Mouse (Mus musculus): ENCODE measurements around the gene Dmkn.
"Not testable (repeated sequence)": the region's sequence is repeated elsewhere in the genome, so short reads cannot be mapped to it uniquely, and the experiment has no call there.

The Dmkn gene

DNA sequence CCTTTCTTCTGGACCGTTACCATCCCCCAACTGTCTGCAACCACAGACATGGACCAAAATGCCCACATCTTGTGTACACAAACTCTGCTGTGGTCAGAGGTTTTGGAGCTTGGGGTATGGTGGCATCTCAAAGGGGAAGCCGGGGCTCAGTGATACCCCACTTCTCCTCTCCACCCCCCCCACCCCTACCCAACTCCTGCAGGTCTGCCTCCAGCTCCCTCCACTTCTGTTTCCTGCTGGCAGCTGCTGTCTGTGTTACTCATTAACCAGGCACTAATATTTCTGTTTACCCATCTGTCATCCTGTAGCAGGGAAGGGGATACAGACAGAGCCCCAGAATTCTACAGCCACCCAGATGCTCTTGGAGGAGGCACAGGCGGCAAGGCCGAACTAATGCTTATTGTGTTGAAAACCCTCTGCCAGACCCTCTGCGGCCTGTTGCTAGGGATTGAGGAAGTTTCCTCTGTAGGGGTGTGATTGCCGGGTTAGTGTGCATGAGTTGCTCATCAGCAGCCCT is 48.8 kb downstream of the Dmkn start:
- no peak for DNase-seq (ENCODE audit: low read depth, low spot score)

DNA sequence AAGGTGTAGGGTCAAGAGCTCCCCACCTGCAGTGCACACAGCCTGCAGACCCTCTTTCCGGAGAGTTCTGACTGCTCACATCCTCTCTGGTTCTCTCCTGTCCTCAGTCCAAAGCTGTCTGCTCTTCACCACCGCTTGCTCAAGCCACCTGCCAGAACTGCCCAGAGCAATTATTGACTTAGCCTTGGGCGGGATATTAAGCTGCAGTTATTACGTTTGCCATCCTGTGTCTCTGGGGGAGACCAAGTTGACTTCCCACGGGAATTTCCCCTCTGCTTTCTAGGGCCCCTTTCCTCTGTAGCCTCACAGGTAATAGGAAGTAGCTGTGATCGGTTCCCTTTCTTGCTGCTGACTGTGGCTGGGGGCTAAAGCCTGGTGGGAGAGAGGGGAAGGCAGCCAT is 56.6 kb downstream of the Dmkn start:
- no peak for DNase-seq (ENCODE audit: low read depth, low spot score)

DNA sequence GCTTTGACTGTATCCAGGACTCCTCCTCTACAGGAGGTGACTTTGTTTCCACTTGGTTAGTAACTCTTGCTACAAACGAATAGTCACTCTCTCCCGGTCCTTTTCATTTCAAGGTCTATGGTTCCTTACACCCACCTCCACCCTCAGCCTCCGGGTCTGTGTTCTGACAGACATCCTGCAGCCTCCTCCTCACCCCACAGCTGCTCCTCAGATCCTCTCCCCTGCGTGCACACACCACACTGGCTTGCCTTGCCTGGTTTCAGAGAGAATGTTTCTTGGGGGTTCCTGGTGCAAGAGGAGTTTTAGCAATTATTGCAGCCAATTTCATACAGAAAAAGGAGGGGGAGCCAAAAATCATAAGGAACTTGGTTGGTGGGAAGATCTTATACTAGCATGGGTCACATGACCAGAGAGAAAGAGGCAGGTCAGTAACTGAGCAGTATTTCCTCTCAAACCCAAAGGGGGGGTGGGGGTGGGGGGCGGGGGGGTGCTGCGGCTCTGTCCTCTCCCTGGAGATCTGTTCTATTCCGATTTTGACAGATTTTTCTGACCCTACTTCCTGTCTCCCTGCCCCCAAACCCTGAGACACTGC is 57.4 kb downstream of the Dmkn start:
- peak; percentile 29 for DNase-seq (ENCODE audit: low read depth, low spot score)

DNA sequence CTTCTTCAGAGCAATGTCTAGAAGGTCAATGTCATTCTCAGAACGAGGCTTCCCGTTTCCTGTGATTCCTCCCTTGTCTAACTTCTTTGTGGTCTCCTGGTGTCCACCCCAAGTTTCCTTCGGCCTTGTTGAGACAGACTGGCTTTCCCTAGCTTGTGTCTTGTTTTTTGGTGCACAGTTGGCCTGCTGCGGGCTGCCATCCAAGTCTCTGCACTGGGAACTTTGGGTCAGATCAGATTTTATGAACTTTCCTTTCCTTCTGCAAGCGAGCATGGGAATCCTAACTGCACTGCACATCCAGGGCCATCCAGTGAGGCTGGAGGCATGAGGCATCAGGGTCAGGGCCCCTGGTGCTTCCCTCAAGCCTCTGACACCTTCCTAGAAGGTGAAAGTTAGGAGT is 58.0 kb downstream of the Dmkn start:
- DNase-seq (ENCODE audit: low read depth, low spot score) = no peak

DNA sequence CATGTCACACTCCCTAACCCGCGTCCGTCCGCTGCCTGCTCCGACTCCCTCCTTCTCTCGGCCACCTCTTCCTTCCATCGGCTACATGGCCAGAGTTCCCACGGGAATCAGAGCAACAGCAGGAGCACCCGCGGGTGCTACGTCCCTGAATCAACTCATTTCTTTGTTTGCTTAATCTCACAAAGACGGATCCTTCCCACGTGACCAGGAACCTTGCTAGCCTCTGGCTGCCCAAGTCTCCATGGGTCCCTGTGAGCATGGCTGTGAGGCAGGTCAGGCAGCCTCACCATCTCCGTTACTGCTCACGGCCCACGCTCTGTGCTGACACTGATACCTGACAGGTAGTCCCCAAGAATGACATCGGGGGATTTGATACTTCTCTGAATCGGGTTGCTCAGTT is 60.1 kb downstream of the Dmkn start, which contains the start of gene Ffar2:
Gene Ffar2 (minus strand): TSS at position 101 of the 400 bp plus-strand sequence.
- no peak for DNase-seq (ENCODE audit: low read depth, low spot score)

- DNase-seq (ENCODE audit: low read depth, low spot score) = no peak
Measured at GRCm38 (mm10) chr7:30824306-30824705, 60.8 kb downstream of the Dmkn start.

DNA sequence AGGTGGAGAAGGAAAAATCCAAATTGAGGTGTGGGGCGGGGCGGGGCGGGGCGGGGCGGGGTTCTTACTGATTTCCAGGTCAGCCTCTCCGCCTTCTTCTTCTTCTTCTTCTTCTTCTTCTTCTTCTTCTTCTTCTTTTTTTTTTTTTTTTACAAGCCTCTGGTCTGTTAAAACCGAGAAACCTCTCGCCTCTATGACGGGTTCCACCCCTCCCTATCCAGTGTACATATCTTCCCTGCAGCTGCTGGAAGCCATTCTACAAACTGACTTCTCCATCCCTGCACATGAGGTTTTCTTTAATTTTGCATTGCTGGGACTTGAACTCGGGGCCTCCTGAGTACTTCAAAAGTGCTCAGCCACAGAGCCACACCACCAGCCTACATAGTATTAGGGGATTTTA is 63.1 kb downstream of the Dmkn start:
- DNase-seq (ENCODE audit: low read depth, low spot score) = no peak

DNA sequence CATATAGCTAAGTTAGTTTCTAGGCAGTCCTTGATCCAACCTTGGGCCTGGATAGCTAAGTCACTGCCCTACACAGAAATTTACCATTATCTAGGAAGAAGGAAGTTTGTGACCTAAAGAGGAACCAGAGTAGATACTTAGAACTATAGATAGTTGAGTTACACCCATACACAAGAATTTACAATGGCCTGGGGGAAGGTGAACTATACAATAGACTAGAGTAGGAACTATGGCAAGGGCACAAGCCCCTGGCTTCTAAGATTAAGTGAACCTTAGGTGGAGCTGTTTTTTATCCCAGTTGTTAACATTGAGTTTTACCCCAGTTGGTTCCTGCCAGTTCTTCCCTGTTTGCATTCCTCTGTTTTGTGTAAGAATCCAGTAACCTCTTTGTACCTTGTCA is 65.3 kb downstream of the Dmkn start:
- not testable (repeated sequence) for DNase-seq (ENCODE audit: low read depth, low spot score)

- no peak for DNase-seq (ENCODE audit: low read depth, low spot score)
Measured at GRCm38 (mm10) chr7:30829428-30829827, 65.9 kb downstream of the Dmkn start.

All from CD4-positive, CD25-positive, alpha-beta regulatory T cell, adult 2 months (primary cell).